Mouse (Mus musculus) heart, embryonic 14.5 days (tissue): Measurements from ENCODE around the gene Rapgef2. TPM values are rescaled to one million over a fixed set of nuclear protein-coding genes. Genes with fewer than 3 reads are reported as not detected.
"Not testable (repeated sequence)": the region's sequence is repeated elsewhere in the genome, so short reads cannot be mapped to it uniquely, and the experiment has no call there.

Source experiments
- ATAC-seq: fragments of 200-750 bp; cut with Nextera tagmentation; 2 replicates; pipeline ENCODE4 v1.8.0; 2017; ENCODE audit warnings: low read depth, moderate TSS enrichment; ENCODE audit not compliant: insufficient number of reproducible peaks, insufficient read depth, low FRiP score
- H3K27ac ChIP-seq, 2 experiments: fragments of 200-500 bp in 1 of 2; fragments of 300-500 bp in 1 of 2; sonication (generic) in 1 of 2; replicated peaks in 1 of 2; 2 replicates each; pipeline ENCODE4 v1.5.1; 2012 to 2014; ENCODE audit warnings: low read depth in 2 of 2, low read length in 2 of 2, control low read depth in 1 of 2, mild to moderate bottlenecking in 1 of 2, mixed read lengths in 1 of 2; ENCODE audit not compliant: control insufficient read depth in 1 of 2, insufficient read depth in 1 of 2
- H3K27me3 ChIP-seq: fragments of 300-500 bp; sonication (generic); 2 replicates; pipeline ENCODE4 v1.6.1; 2014; ENCODE audit warnings: mild to moderate bottlenecking, low read length, control low read depth; ENCODE audit not compliant: control insufficient read depth, insufficient read depth
- H3K36me3 ChIP-seq: fragments of 300-500 bp; sonication (generic); 2 replicates; pipeline ENCODE4 v1.6.1; 2014; ENCODE audit warnings: mild to moderate bottlenecking, control low read depth, low read length, mixed read lengths; ENCODE audit not compliant: control insufficient read depth, insufficient read depth
- H3K4me1 ChIP-seq, 2 experiments: fragments of 200-500 bp in 1 of 2; fragments of 300-500 bp in 1 of 2; sonication (generic) in 1 of 2; 2 replicates each; pipeline ENCODE4 v1.6.1; 2012 to 2014; ENCODE audit warnings: low read length in 2 of 2, control low read depth in 1 of 2, mixed read lengths in 1 of 2; ENCODE audit not compliant: control insufficient read depth in 2 of 2, insufficient read depth in 2 of 2
- H3K4me2 ChIP-seq: fragments of 300-500 bp; sonication (generic); 2 replicates; pipeline ENCODE4 v1.6.1; 2014; ENCODE audit warnings: mild to moderate bottlenecking, low read length
- H3K4me3 ChIP-seq, 2 experiments: fragments of 200-500 bp in 1 of 2; fragments of 300-500 bp in 1 of 2; sonication (generic) in 1 of 2; 2 replicates each; pipeline ENCODE4 v1.5.1; 2012 to 2014; ENCODE audit warnings: low read length in 2 of 2, mild to moderate bottlenecking in 2 of 2, control low read depth in 1 of 2, low read depth in 1 of 2, moderate library complexity in 1 of 2; ENCODE audit not compliant: control insufficient read depth in 1 of 2, insufficient read depth in 1 of 2
- H3K9ac ChIP-seq: fragments of 300-500 bp; sonication (generic); 2 replicates; pipeline ENCODE4 v1.6.1; 2014; ENCODE audit warnings: mild to moderate bottlenecking, low read length
- H3K9me3 ChIP-seq: fragments of 300-500 bp; sonication (generic); 2 replicates; pipeline ENCODE4 v1.6.1; 2016; ENCODE audit warnings: low read length, control low read depth; ENCODE audit not compliant: control insufficient read depth
- WGBS: fragments of 180-500 bp; shearing (Covaris S2); extraction: QIAGEN DNeasy Blood & Tissue Kit; methylation state at CpG from one replicate; pipeline ENCODE4 v1.1.7; 2014; 5-methylcytosine and 5-hydroxymethylcytosine counted together
- polyA plus RNA-seq: library from polyadenylated mRNA; unstranded; fragments of >200 nt; fragmentation: Nextera tagmentation; extraction: Ambion mirVana; gene quantifications from 2 replicates; pipeline ENCODE4 v1.2.1, GENCODE M21; 2014

Gene Rapgef2
- polyA plus RNA-seq, 1 experiment from 2014 or later, result 7.3 TPM

- H3K27ac ChIP-seq, result no peak overlapping the region
- no peaks in the 10 kb centered on the region for H3K27me3 ChIP-seq
- 90% methylated on average over 11 of the region's 11 CpGs for WGBS
- H3K4me2 ChIP-seq, result no peak overlapping the region
- H3K4me1 ChIP-seq, result peaks cover 0 to 10% of the 10 kb centered on the region in 2 experiments; a peak in 2 of 4 replicates
- H3K9me3 ChIP-seq, result no peaks in the 10 kb centered on the region
- no peak overlapping the region for H3K9ac ChIP-seq
- H3K4me3 ChIP-seq, result no peak overlapping the region
- no peak for ATAC-seq
- H3K36me3 ChIP-seq, result peaks cover 67% of the 10 kb centered on the region
These were observed 217.3 kb downstream of the Rapgef2 start for GRCm38 (mm10) chr3:79068976-79069375.

GRCm38 (mm10) chr3:79066455-79067055, 219.8 kb downstream of the Rapgef2 start:
- ATAC-seq, result no peak
- no peak overlapping the region for H3K27ac ChIP-seq
- H3K36me3 ChIP-seq, result peaks cover 70% of the 10 kb centered on the region
- 78% methylated on average over 28 of the region's 28 CpGs for WGBS
- no peak overlapping the region for H3K4me3 ChIP-seq
- H3K27me3 ChIP-seq, result no peaks in the 10 kb centered on the region
- peaks cover 0 to 9% of the 10 kb centered on the region in 2 experiments; a peak in 2 of 4 replicates for H3K4me1 ChIP-seq
- H3K4me2 ChIP-seq, result no peak overlapping the region
- H3K9me3 ChIP-seq, result no peaks in the 10 kb centered on the region
- no peak overlapping the region for H3K9ac ChIP-seq

GRCm38 (mm10) chr3:79064096-79064495, 222.2 kb downstream of the Rapgef2 start:
- Histone ChIP-seq H3K36me3 (peaks cover 55% of the 10 kb centered on the region), H3K9ac (no peak overlapping the region), H3K4me3 (no peak overlapping the region), H3K4me1 (no peaks in the 10 kb centered on the region), H3K9me3 (no peaks in the 10 kb centered on the region), H3K27me3 (no peaks in the 10 kb centered on the region), H3K27ac (no peak overlapping the region), H3K4me2 (no peak overlapping the region)
- no peak for ATAC-seq
- WGBS, result 89% methylated on average over 10 of the region's 10 CpGs

GRCm38 (mm10) chr3:79061426-79061825, 224.9 kb downstream of the Rapgef2 start:
- H3K4me3 ChIP-seq, result no peak overlapping the region
- H3K4me2 ChIP-seq, result no peak overlapping the region
- 50% methylated on average over 6 of the region's 6 CpGs for WGBS
- H3K9ac ChIP-seq, result no peak overlapping the region
- H3K27me3 ChIP-seq, result no peaks in the 10 kb centered on the region
- H3K36me3 ChIP-seq, result peaks cover 34% of the 10 kb centered on the region
- no peak overlapping the region for H3K27ac ChIP-seq
- H3K9me3 ChIP-seq, result no peaks in the 10 kb centered on the region
- H3K4me1 ChIP-seq, result no peaks in the 10 kb centered on the region
- ATAC-seq, result no peak

GRCm38 (mm10) chr3:79058491-79058890, 227.8 kb downstream of the Rapgef2 start:
- H3K27ac ChIP-seq, H3K36me3 ChIP-seq, H3K9ac ChIP-seq, H3K4me3 ChIP-seq, H3K9me3 ChIP-seq, H3K27me3 ChIP-seq, H3K4me2 ChIP-seq, ATAC-seq, H3K4me1 ChIP-seq: not testable (repeated sequence)
- WGBS, result 37% methylated on average over 2 of the region's 2 CpGs

GRCm38 (mm10) chr3:79045251-79045650, 241.1 kb downstream of the Rapgef2 start:
- no peak overlapping the region for H3K9ac ChIP-seq
- no peaks in the 10 kb centered on the region for H3K9me3 ChIP-seq
- H3K27me3 ChIP-seq, result no peaks in the 10 kb centered on the region
- no peak overlapping the region for H3K27ac ChIP-seq
- no peak overlapping the region for H3K4me2 ChIP-seq
- H3K36me3 ChIP-seq, result no peaks in the 10 kb centered on the region
- no peak for ATAC-seq
- no peaks in the 10 kb centered on the region for H3K4me1 ChIP-seq
- no peak overlapping the region for H3K4me3 ChIP-seq
- 79% methylated on average over 5 of the region's 5 CpGs for WGBS

- 79% methylated on average over 3 of the region's 3 CpGs for WGBS
- Histone ChIP-seq H3K4me3 (no peak overlapping the region), H3K4me1 (no peaks in the 10 kb centered on the region), H3K9ac (no peak overlapping the region), H3K4me2 (no peak overlapping the region), H3K9me3 (no peaks in the 10 kb centered on the region), H3K27me3 (no peaks in the 10 kb centered on the region), H3K36me3 (no peaks in the 10 kb centered on the region), H3K27ac (no peak overlapping the region)
- no peak for ATAC-seq
These were observed 243.3 kb downstream of the Rapgef2 start for GRCm38 (mm10) chr3:79042973-79043372.
